Mouse (Mus musculus) limb, embryonic 12.5 days (tissue): ENCODE data around the gene Serpinh1. TPM values are rescaled to one million over a fixed set of nuclear protein-coding genes. Genes with fewer than 3 reads are reported as not detected.
A peak's percentile ranks its signal among the peaks of the same experiment; 100 is the strongest.

Experiments
- ATAC-seq: fragments of 200-750 bp; cut with Nextera tagmentation; 2 replicates; pipeline ENCODE4 v1.8.0; 2017; ENCODE audit warnings: low read depth, moderate TSS enrichment; ENCODE audit not compliant: insufficient number of reproducible peaks, insufficient read depth, low FRiP score, low TSS enrichment
- H3K27ac ChIP-seq: fragments of 300-500 bp; sonication (generic); 2 replicates; pipeline ENCODE4 v1.5.1; 2016; ENCODE audit warnings: mild to moderate bottlenecking, moderate library complexity
- H3K27me3 ChIP-seq: fragments of 300-500 bp; sonication (generic); 2 replicates; pipeline ENCODE4 v1.6.1; 2016; ENCODE audit warnings: mild to moderate bottlenecking, moderate library complexity
- H3K36me3 ChIP-seq: fragments of 300-500 bp; sonication (generic); 2 replicates; pipeline ENCODE4 v1.6.1; 2016; ENCODE audit warnings: mild to moderate bottlenecking, moderate library complexity
- H3K4me1 ChIP-seq: fragments of 300-500 bp; sonication (generic); replicated peaks from 2 replicates; pipeline ENCODE4 v1.6.1; 2016
- H3K4me2 ChIP-seq: fragments of 300-500 bp; sonication (generic); 2 replicates; pipeline ENCODE4 v1.6.1; 2016; ENCODE audit warnings: mild to moderate bottlenecking, moderate library complexity
- H3K4me3 ChIP-seq: fragments of 300-500 bp; sonication (generic); replicated peaks from 2 replicates; pipeline ENCODE4 v1.5.1; 2016; ENCODE audit warnings: mild to moderate bottlenecking
- H3K9ac ChIP-seq: fragments of 300-500 bp; sonication (generic); replicated peaks from 2 replicates; pipeline ENCODE4 v1.6.1; 2016; ENCODE audit warnings: mild to moderate bottlenecking, moderate library complexity
- H3K9me3 ChIP-seq: fragments of 300-500 bp; sonication (generic); 2 replicates; pipeline ENCODE4 v1.6.1; 2016; ENCODE audit warnings: mild to moderate bottlenecking, moderate library complexity
- WGBS: fragments of 180-500 bp; shearing (Covaris S2); methylation state at CpG from one replicate; pipeline ENCODE4 v1.1.7; 2016; 5-methylcytosine and 5-hydroxymethylcytosine counted together
- polyA plus RNA-seq: library from polyadenylated mRNA; unstranded; fragments of >200 nt; fragmentation: Nextera tagmentation; extraction: Ambion mirVana; gene quantifications from 2 replicates; pipeline ENCODE4 v1.2.1, GENCODE M21; 2016

Serpinh1 gene
- polyA plus RNA-seq, 1 experiment from 2014 or later: 1,189 TPM

- H3K9me3 ChIP-seq: no peaks in the 10 kb centered on the region
- H3K4me2 ChIP-seq: no peak overlapping the region
- H3K27ac ChIP-seq: no peak overlapping the region
- no peaks in the 10 kb centered on the region for H3K27me3 ChIP-seq
- ATAC-seq: peak; percentile 31; the same call in 1 of the 2 replicates
- no peaks in the 10 kb centered on the region for H3K36me3 ChIP-seq
- H3K4me3 ChIP-seq: no peak overlapping the region
- WGBS: 70% methylated on average over 5 of the region's 5 CpGs
- H3K4me1 ChIP-seq: peaks cover 21% of the 10 kb centered on the region
- no peak overlapping the region for H3K9ac ChIP-seq
These were observed 48.1 kb downstream of the Serpinh1 start for GRCm38 (mm10) chr7:99304949-99305372.

DNA sequence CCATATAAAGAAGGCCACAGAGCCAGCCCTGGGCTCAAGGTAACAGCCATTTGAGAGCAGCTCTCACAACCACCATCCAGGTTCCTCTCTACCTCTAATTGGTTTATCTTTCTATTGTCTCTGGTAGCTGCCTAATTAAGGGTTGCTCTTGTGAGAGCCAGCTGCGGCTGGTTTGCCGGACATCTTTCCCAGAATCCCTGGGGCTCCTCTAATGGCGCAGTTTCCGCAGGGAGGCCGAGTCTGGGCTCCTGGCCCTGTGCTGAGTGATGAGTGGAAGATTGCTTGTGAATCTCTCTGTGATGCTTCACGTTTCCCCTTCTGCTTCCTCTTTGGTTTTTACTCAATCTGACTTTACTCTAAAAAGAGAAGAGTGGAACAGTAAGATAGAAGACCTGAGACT, 49.0 kb downstream of the Serpinh1 start:
- Histone ChIP-seq H3K9ac (no peak overlapping the region), H3K9me3 (no peaks in the 10 kb centered on the region), H3K4me2 (no peak overlapping the region), H3K27me3 (no peaks in the 10 kb centered on the region), H3K4me1 (peaks cover 21% of the 10 kb centered on the region), H3K27ac (no peak overlapping the region), H3K36me3 (no peaks in the 10 kb centered on the region), H3K4me3 (no peak overlapping the region)
- no peak for ATAC-seq
- 52% methylated on average over 6 of the region's 6 CpGs for WGBS

DNA sequence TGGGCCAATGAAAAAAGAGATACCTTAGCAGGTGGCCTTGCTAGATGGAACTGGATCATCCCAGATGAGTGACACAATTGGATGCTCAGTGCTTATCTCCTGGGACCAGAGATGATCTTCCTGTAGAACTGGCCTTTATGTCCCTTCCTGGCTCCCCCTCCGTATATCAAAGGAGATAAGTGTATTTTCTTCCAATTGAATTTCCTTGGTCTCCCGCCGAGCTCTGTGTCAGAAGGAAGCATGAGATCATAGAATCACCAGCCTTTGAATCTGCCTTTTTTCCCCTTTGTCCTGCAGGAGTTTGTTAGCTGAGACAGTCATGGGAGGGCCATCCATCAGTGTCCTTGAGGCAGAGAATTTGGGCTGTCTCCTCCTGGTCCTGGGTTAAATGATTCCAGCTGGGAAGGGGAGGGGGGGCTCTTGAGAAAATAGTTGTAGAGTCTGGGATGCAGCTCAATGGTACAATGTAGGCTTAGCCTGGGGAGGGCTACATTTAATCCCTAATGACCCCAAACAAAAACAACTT, 52.3 kb downstream of the Serpinh1 start:
- Histone ChIP-seq H3K4me1 (peaks cover 6% of the 10 kb centered on the region), H3K9ac (no peak overlapping the region), H3K27ac (no peak overlapping the region), H3K4me3 (no peak overlapping the region), H3K36me3 (no peaks in the 10 kb centered on the region), H3K9me3 (no peaks in the 10 kb centered on the region), H3K27me3 (no peaks in the 10 kb centered on the region), H3K4me2 (no peak overlapping the region)
- WGBS: 28% methylated on average over 3 of the region's 3 CpGs
- ATAC-seq: no peak

Other genes starting within 250 kb of the Serpinh1 start
- 16.8 and 17.4 TPM in 2 replicates for gene Uvrag, start 212.1 kb downstream of the Serpinh1 start, polyA plus RNA-seq
- 14.0 and 14.1 TPM in 2 replicates for gene Dgat2, start 170.5 kb downstream of the Serpinh1 start, polyA plus RNA-seq
- 13.5 and 14.0 TPM in 2 replicates for gene Mogat2, start 114.6 kb downstream of the Serpinh1 start, polyA plus RNA-seq
- gene Map6, start 85.8 kb downstream of the Serpinh1 start, polyA plus RNA-seq: 4.4 and 4.8 TPM in 2 replicates
- 11.2 and 12.2 TPM in 2 replicates for gene Gdpd5, start 28.2 kb upstream of the Serpinh1 start, polyA plus RNA-seq
- gene Klhl35, start 112.8 kb upstream of the Serpinh1 start, polyA plus RNA-seq: 1.2 and 1.7 TPM in 2 replicates
- 746 and 757 TPM in 2 replicates for gene Rps3, start 130.5 kb upstream of the Serpinh1 start, polyA plus RNA-seq
- gene Arrb1, start 182.2 kb upstream of the Serpinh1 start, polyA plus RNA-seq: 8.1 and 8.4 TPM in 2 replicates